Mouse (Mus musculus) liver, postnatal 0 days (tissue): ENCODE results near the gene Ints3. TPM values are rescaled to one million over a fixed set of nuclear protein-coding genes. Genes with fewer than 3 reads are reported as not detected.
A peak's percentile ranks its signal among the peaks of the same experiment; 100 is the strongest.

ENCODE experiments used
- ATAC-seq: fragments of 200-750 bp; cut with Nextera tagmentation; 2 replicates; pipeline ENCODE4 v1.8.0; 2017; ENCODE audit warnings: mild to moderate bottlenecking, moderate library complexity
- DNase-seq: peaks from one replicate; pipeline ENCODE4 v3.0.0-alpha.2; 2016
- H3K27ac ChIP-seq: fragments of 300-500 bp; sonication (generic); 2 replicates; pipeline ENCODE4 v1.5.1; 2014; ENCODE audit warnings: antibody characterized with exemption, moderate library complexity, mild to moderate bottlenecking, low read depth
- H3K27me3 ChIP-seq: fragments of 300-500 bp; sonication (generic); 2 replicates; pipeline ENCODE4 v1.6.1; 2014; ENCODE audit warnings: low read length, control low read depth, mixed read lengths; ENCODE audit not compliant: insufficient read depth
- H3K36me3 ChIP-seq: fragments of 300-500 bp; sonication (generic); replicated peaks from 2 replicates; pipeline ENCODE4 v1.6.1; 2014; ENCODE audit warnings: mild to moderate bottlenecking, control low read depth, low read length, moderate library complexity, mixed read lengths; ENCODE audit not compliant: insufficient read depth
- H3K4me1 ChIP-seq: fragments of 300-500 bp; sonication (generic); 2 replicates; pipeline ENCODE4 v1.6.1; 2014; ENCODE audit warnings: antibody characterized with exemption, mild to moderate bottlenecking, control low read depth; ENCODE audit not compliant: insufficient read depth
- H3K4me2 ChIP-seq: fragments of 300-500 bp; sonication (generic); 2 replicates; pipeline ENCODE4 v1.6.1; 2014; ENCODE audit warnings: low read depth, mild to moderate bottlenecking, low read length, moderate library complexity, mixed read lengths
- H3K4me3 ChIP-seq: fragments of 300-500 bp; sonication (generic); 2 replicates; pipeline ENCODE4 v1.5.1; 2014; ENCODE audit warnings: low read depth, low read length
- H3K9ac ChIP-seq: fragments of 300-500 bp; sonication (generic); replicated peaks from 2 replicates; pipeline ENCODE4 v1.6.1; 2014; ENCODE audit warnings: mild to moderate bottlenecking, moderate library complexity
- H3K9me3 ChIP-seq: fragments of 300-500 bp; sonication (generic); 2 replicates; pipeline ENCODE4 v1.6.1; 2016; ENCODE audit warnings: mild to moderate bottlenecking, control low read depth, low read length, mixed read lengths
- CTCF ChIP-seq: sonication (generic); IDR thresholded peaks from 2 replicates; pipeline ENCODE4 v1.5.1; 2016; ENCODE audit warnings: antibody characterized with exemption, low read depth
- EP300 ChIP-seq: IDR thresholded peaks from 2 replicates; pipeline ENCODE4 v1.6.1; 2016; ENCODE audit warnings: antibody characterized with exemption, low read depth, mild to moderate bottlenecking
- WGBS: fragments of 180-500 bp; shearing (Covaris S2); extraction: QIAGEN DNeasy Blood & Tissue Kit; methylation state at CpG from one replicate; pipeline ENCODE4 v1.1.7; 2014; ENCODE audit not compliant: insufficient replicate concordance; 5-methylcytosine and 5-hydroxymethylcytosine counted together
- polyA plus RNA-seq: library from polyadenylated mRNA; unstranded; fragments of >200 nt; fragmentation: Nextera tagmentation; extraction: Ambion mirVana; gene quantifications from 2 replicates; pipeline ENCODE4 v1.2.1, GENCODE M21; 2015

Gene Ints3
- polyA plus RNA-seq, 1 experiment from 2014 or later: 4.6 TPM

GRCm38 (mm10) chr3:90447123-90447494, 13.7 kb upstream of the Ints3 start:
- H3K27ac ChIP-seq: peak overlapping the region; percentile 69
- 48% methylated on average over 7 of the region's 7 CpGs for WGBS
- H3K27me3 ChIP-seq: no peaks in the 10 kb centered on the region
- peak overlapping the region; percentile 72; the same call in 1 of the 2 replicates for H3K4me2 ChIP-seq
- H3K9me3 ChIP-seq: no peaks in the 10 kb centered on the region
- no peak for TF ChIP-seq EP300
- no peak for TF ChIP-seq CTCF
- DNase-seq (no peak), ATAC-seq (0 out of 2 replicates have a peak, but pooled peaks have one; percentile 7)
- peak overlapping the region; percentile 53; the same call in 1 of the 2 replicates for H3K9ac ChIP-seq
- H3K36me3 ChIP-seq: no peaks in the 10 kb centered on the region
- peaks cover 13% of the 10 kb centered on the region for H3K4me1 ChIP-seq
- no peak overlapping the region for H3K4me3 ChIP-seq

DNA sequence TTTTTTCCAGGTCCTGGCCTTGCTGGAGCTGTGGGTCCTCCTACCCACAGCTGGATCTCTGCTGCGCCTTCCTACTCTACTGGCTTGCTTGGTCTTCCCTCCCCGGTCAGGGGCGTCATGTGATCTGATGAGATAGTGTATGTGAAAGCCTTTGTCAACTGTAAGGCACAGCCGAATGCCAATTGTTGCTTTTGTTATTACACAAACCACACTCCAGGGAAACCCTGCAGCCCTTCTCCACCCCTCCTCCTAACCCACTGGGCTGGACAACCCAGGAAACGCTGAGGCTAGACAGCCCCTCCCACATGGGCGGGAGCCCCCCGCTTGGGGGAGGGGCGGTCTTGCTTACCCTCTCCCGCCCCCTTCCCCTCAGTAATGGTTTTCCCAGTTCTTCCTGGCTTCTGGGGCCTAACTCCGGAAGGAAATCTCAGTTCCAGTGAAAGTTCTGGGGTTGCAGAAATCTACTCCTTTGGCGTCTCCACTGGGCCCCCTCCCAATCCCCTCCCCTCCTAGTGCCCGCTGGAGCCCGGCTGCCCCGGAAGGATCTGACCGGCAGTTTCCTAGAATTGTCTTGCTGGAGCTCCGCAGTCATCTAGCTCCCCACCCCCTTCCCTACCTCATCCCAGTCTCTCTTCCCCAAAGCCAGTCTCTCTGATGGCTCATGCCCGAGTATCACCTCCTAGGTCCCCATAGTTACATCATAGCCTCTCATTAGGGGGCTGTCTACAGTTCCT, 13.1 kb upstream of the Ints3 start:
- H3K4me1 ChIP-seq: peaks cover 13% of the 10 kb centered on the region
- WGBS: 2% methylated on average over 17 of the region's 17 CpGs
- peak overlapping the region; percentile 72 for H3K4me2 ChIP-seq
- peak overlapping the region; percentile 42 for H3K4me3 ChIP-seq
- DNase-seq (peak; percentile 75), ATAC-seq (peak; percentile 88)
- peak overlapping the region; percentile 69 for H3K27ac ChIP-seq
- no peaks in the 10 kb centered on the region for H3K9me3 ChIP-seq
- H3K27me3 ChIP-seq: no peaks in the 10 kb centered on the region
- peak overlapping the region; percentile 53 for H3K9ac ChIP-seq
- no peaks in the 10 kb centered on the region for H3K36me3 ChIP-seq
- TF ChIP-seq EP300: peak; percentile 54; the same call in 1 of the 2 replicates
- no peak for TF ChIP-seq CTCF

DNA sequence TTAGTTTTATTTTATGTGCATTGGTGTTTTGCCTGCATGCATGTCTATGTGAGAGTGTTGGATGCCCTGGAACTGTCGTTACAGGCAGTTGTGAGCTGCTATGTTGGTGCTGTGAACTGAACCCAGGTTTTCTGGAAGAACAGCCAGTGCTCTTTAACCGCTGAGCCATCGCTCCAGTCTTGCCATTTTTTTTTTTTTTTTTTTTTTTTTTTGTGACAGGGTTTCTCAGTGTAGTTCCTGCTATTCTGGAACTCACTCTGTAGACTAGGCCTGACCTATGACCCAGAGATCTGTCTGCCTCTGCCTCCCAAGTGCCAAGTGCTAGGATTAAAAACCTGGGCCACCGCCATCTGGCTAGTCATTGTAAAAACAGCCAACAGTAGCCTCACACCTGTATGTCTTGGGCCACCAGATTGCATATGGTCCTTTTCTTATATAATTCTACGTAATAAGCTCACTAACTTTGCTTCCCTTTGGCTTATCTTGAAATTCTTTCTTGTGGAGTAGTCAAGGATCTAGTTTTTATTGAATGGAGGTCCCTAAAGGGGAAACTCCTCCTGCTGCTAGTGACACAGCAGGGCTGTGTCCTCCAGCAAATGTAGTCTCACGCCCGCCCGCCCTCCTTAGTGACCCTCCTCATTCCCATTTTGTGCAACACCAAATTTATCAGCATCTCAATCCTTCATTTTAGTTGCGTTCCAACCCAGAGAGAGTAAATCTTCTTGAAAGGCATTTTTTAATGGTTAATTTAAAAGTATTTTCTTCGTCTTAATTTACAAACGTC, 12.2 kb upstream of the Ints3 start:
- Histone ChIP-seq H3K4me1 (peaks cover 13% of the 10 kb centered on the region), H3K4me3 (peak overlapping the region; percentile 42; the same call in 1 of the 2 replicates), H3K36me3 (no peaks in the 10 kb centered on the region), H3K9me3 (no peaks in the 10 kb centered on the region), H3K4me2 (peak overlapping the region; percentile 72), H3K27ac (peak overlapping the region; percentile 69), H3K27me3 (no peaks in the 10 kb centered on the region), H3K9ac (no peak overlapping the region)
- TF ChIP-seq CTCF (no peak), EP300 (no peak)
- WGBS: 58% methylated on average over 11 of the region's 11 CpGs
- DNase-seq (no peak), ATAC-seq (no peak)

- Histone ChIP-seq H3K4me1 (peaks cover 13% of the 10 kb centered on the region), H3K4me2 (no peak overlapping the region), H3K9me3 (no peaks in the 10 kb centered on the region), H3K4me3 (no peak overlapping the region), H3K27ac (no peak overlapping the region), H3K36me3 (no peaks in the 10 kb centered on the region), H3K27me3 (no peaks in the 10 kb centered on the region), H3K9ac (no peak overlapping the region)
- WGBS: 82% methylated on average over 3 of the region's 3 CpGs
- ATAC-seq (no peak), DNase-seq (no peak)
- TF ChIP-seq CTCF (no peak), EP300 (no peak)
Measured at GRCm38 (mm10) chr3:90443977-90444376, 10.6 kb upstream of the Ints3 start.

GRCm38 (mm10) chr3:90440756-90441155, 7.3 kb upstream of the Ints3 start:
- 82% methylated on average over 2 of the region's 2 CpGs for WGBS
- Histone ChIP-seq H3K27me3 (no peaks in the 10 kb centered on the region), H3K27ac (no peak overlapping the region), H3K9me3 (no peaks in the 10 kb centered on the region), H3K36me3 (no peaks in the 10 kb centered on the region), H3K9ac (no peak overlapping the region), H3K4me2 (no peak overlapping the region), H3K4me1 (peaks cover 3% of the 10 kb centered on the region), H3K4me3 (no peak overlapping the region)
- DNase-seq (no peak), ATAC-seq (no peak)
- no peak for TF ChIP-seq EP300
- TF ChIP-seq CTCF: no peak

DNA sequence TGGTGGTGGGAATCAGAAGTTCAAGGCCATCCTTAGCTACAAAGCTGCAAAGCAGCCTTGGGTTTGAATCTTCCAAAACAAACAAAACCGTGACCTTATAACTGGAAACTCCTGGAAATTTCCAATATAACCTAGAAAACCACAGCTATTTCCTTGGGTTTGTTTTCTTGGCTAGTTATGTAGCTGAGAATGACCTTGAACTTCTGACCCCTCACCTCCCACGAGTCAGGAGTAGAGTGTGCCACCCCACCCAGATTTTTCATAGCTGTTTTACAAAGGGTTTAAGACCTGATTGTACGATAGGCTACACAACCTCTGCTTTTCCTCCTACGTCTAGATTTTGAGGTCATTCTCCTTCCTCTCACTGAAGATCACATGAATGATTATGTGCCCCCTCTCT, 3.7 kb upstream of the Ints3 start:
- TF ChIP-seq CTCF (no peak), EP300 (no peak)
- WGBS: 64% methylated on average over 4 of the region's 4 CpGs
- ATAC-seq: no peak
- Histone ChIP-seq H3K4me3 (no peak overlapping the region), H3K4me1 (peaks cover 11% of the 10 kb centered on the region), H3K9ac (no peak overlapping the region), H3K9me3 (no peaks in the 10 kb centered on the region), H3K4me2 (no peak overlapping the region), H3K27me3 (no peaks in the 10 kb centered on the region), H3K27ac (no peak overlapping the region), H3K36me3 (no peaks in the 10 kb centered on the region)
- no peak for DNase-seq
